Mouse (Mus musculus) ovary, postnatal 14 days (tissue): ENCODE results near the gene Prn.

ENCODE experiments used
- DNase-seq: peaks from one replicate; pipeline ENCODE4 v3.0.0; 2022; ENCODE audit warnings: low spot score

The Prn gene

DNA sequence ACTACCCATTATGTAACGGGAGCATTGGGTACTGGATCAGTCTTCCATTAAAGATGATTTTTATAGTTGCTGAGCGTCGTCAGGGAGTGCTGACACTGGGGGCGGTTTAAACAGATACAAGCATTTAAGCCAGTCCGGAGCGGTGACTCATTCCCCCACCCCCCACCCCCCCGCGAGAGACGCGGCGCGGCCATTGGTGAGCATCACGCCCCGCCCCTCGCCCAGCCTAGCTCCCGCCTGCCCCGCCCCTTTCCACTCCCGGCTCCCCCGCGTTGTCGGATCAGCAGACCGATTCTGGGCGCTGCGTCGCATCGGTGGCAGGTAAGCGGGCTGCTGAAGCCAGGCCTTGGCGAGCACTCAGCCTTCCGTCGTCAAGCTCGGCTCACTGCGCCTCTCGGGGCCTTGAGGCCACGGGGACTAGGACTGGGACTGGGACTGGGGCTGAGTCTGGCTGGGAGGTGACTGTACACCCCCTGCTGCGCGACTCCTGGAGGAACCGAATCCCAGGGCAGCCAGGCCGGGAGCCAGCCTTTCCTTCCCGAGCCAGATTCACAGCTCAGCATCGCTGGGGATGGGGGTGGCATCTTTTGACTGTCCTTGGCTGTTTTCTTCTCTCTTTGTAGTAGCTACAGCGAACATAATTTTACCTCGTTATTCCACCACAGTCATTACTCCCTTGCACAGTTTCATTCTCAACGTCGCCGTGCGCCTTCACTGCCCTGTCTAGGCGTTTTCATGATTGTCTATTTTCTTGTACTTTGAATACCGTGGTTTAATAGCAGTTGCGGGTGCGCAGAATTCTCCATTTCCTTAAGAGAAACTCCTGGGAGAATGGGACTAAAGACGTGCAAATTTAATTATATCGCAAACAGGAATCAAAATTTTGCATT lies at the start of gene Prn, which contains the start of gene Prnp:
Gene Prn (plus strand): TSS at position 275 of the 890 bp plus-strand sequence.
Gene Prnp (plus strand): TSS at position 246 of the 890 bp plus-strand sequence.
- DNase-seq = peak; percentile 83

DNA sequence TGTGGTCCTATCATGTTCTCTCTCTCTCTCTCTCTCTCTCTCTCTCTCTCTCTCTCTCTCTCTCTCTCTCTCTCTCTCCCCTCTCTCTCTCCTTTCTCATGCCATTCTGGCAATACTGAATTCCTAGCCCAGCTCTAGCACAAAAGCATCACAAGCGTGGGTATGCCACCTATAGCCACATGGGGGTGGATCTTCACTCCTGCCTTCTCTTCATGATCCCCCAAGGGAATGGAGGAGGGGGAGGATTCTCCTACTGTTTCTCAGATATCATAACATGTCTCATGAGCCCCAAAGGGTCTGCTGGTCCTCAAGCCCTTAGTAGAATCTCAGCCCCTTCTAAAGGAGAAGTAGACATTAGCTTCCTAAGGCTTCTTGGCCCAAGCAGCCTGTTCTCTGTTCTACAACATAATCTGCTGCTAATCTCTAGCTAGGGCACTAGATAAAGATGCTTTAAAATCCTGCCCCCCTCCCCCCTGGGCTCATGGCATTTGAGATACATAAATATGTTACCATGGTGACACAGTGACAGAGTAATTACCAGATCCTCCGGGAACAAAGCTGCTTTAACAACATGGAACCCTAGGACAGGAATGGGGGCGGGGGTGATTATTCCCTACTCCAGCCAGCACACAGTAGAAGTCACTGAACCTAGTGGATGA lies 47.0 kb upstream of the Prn start:
- no peak for DNase-seq

DNA sequence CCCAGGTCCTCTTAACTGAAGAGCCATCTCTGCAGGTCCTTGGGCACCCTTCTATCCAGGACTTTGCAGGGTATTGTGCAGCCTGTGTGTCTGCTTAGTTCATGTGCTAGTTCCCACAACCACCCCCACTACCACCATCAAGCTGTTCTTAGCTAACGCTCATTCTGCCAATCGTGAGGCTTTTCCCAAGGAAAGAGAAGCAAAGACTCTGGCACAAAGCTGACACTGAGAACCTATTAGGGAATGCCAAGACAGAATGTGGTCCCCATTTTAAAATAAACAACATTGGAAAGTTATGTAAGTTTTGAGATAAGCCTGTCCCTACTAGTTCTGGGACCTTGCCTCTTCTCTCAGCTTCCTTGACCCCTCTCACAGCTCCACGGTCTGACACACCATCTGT lies 46.3 kb upstream of the Prn start:
- DNase-seq = no peak

DNA sequence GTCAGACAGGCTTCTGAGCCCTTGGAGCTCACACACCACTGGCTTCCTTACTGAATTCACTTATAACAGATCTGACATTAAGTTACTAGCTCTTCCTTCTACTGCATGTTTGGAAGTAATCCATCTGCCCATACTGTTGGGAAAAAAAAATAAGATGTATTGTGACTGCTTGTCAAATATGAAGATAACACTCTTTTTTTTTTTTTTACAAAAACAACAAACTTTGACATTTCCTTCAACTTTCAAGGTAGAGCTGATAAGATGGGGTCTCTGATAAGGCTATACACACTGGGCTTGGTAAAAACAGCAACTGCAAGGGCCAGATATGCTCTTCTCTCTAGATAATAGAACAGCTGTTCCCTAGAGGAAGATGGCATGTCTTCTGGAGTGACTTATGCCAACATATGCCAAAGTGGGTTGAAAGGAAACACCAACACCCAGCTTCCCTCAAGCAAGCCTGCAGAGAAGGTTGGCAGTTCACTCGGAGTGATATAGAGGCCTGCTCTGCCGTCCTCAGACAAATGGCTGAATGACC lies 45.4 kb upstream of the Prn start:
- no peak for DNase-seq

DNA sequence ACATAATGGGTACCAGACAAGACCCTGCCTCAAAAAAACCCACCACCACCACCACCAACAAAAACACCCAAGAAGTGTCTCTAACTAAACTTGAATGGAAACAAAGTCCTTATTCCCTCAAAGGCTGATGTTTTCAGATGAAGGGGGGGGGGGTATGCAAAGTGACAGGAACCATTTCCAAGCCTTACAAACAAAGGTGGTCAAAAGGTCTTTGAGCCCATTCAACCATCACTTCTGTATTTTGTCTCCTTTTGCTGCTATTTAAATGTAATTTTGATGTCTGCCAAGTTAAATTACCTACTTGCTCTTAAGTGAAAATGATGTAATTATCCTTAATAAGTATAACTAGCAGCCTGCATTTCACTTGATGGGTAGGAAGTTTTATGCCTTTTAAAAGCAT lies 43.1 kb upstream of the Prn start:
- DNase-seq = no peak

DNA sequence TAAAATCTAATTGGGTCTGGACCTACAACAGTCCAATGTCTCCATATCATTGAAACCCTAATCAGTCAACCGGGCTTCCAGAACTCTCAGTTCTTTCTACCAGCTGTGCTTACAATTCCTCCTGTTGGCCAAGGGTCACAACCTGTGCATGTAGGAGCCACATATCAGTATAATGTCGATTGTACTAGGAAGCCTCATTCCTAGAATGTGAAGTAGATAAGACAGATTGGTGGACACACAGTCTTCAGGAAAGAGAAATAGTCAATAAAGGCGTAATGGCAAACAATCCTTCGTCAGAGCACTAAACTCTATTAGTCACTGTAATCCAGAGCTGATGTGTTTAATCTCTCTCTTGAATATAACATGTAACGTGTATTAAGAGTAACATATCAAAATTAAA lies 40.8 kb upstream of the Prn start:
- no peak for DNase-seq

DNA sequence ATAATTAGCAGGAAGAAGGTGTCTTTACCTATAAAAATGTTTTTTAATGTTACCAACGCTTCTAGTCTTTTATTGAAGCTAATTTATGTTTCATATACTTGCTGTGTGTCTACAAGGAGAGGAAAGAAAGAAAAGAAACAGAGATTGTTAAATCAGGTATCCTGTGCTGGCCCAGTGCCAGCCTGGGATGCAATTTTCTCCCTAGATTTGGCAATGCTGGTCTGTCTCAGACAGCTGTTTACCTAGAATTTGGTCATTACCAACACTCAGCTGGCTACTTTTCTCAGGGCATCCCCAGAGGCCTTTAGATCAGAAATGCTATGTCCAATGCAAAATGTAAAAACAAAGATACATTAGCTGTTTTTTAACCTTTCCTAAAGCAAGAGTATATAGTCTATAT lies 36.4 kb upstream of the Prn start:
- no peak for DNase-seq

DNA sequence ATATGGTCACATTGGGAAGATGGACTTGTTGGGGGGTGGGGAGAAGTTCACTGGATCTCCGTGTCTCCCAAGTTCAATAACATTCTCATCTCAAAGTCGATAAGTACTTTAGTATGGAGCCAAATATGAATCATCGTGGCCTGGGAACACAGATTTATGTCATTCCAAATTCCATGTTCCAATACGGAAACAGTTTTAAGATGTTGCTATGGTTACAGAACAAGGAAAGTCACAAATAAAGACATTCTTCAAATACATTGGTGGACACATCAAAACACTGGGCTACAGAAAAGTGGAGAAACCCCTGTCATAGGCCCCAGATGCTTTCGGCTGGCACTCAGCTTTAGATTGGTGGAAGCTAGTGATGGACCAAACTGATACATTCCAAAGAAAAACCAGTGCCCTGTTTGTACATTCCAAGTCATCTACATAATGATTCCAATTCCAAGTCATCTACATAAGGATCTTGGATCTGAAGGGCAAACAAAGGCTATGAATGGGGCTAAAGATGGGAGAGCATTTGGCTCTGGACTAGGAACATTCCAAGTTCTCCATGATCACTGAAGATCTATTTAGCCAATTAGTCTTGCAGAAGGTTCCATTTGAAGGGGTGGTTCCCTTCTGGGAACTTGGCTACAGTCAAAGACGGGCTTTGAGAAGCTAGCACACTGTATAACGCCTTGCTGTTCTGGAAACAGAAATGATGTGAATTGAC lies 33.0 kb upstream of the Prn start:
- no peak for DNase-seq

DNA sequence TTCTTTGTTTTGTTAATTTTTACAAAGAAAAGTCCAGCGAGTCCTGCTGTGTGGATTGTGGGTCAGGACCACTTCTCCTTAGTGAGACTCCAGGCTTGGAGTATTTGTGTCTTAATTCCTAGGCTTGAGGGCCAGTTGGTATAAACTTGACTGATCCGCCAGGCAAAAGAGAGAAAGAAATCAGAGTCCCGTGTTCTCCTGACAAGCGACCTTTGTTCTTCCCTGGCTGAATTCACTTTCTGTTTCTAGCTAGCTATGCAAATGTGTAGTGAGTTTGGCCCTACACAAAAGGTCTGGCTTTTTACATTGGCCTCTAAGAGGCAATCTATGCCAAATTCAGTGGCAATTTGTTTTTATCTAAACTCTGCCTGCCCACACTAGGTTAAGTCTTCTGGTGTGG lies 28.0 kb upstream of the Prn start:
- DNase-seq = no peak

DNA sequence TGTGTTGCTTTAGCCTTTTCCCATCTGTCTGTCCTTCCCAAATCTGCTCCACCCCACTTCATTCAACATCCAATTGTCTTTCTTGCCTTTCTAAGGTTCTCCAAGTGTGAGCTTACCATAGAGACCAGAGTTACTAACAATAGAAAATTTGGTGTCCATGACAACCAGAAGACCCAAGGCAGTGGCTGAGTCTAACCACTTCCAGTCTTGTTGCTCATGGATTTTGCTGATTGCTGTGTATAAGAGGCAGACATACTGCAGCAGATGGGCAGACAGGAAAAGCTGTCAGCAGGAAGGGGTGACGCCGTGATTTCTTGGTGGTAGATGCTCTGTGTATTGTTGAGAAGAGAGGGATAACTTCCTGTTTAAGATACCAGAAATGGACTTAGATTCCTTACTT lies 26.6 kb upstream of the Prn start:
- no peak for DNase-seq

DNA sequence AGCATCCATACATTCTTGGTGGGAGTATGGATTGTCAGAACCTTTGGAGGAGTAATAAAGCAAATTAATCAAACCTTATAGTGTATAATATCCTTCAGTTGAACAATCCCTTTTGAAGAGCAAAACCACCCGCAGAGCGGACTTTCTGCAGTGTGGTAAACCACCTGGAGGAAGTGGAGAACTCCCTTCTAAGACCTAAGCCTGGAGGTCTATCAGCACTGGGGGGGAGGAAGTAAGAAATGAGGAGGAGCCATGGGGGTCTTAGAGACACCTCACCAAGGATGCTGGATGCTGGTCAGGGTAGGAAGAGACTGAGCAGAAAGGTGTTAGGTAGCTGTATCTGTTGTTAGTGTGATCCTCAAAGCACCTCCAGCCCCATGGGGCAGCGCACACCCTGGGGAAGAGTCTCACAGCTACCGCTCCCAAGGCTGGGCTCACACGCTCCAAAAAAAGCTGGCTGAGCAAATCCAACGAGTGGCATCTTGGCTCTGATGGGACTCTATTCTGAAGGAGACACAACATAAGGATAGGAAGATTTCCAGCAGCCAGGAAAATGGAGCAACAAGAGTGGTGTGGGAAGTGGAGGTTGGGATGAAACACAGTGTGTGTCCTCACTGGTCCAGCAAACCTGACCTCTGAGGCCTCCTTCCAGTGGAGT lies 23.1 kb upstream of the Prn start:
- DNase-seq = no peak

DNA sequence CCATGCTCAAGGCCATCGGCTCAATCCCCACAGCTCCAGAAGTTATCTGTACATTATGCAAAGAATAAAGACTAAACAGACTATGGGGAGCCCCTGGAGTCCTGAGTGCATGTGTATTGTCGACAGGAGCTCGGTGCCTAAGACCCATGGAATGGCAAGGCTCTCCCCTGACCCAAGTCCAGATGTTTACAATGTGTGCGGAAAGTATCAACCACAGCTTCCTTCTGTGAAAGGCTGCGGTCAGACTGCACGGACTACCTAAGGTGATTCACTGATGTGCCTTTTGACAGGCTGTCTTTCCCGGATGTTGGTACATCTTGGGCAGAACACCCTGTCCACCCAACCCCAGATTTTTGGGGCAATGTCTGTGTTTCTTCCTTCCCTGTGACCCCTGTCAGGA lies 21.5 kb upstream of the Prn start:
- DNase-seq = no peak

DNA sequence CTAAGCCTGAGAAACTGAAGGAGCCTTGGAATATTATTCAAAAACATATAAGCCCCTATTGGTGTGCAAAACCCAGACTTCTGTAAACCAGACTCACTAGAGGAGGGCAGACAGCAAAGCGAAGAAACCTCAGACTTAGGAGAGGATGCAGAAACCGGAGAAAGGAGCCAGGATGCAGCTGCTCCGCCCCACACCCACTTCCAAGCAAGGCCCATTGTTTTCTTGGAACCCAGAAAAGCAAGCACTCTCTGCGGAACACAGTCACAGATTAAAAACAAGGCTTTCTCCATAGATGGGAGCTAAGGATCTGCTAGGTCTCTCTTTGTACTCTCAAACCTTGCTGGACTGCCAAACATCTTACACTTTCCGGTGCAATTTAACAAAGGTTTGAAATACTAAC lies 17.2 kb upstream of the Prn start:
- DNase-seq = no peak

DNA sequence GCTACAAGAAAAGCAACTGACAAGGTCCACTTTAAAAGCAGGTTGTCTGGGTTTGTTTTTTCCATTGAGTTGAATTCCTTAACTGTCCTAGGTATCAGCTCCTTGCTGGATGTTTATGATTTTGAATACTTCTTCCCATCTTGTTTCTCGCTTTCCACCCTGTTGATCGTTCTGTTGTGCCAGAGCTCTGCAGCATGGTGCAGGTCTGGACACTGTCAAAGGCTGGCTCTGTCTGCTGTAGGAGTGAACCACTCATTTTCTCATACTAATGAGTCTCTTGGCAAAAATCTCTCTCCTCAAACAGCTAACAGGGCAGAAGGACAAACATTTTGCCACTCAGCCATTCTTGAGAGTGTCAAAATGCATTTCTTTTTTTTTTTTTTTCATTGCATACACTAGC lies 14.7 kb upstream of the Prn start:
- DNase-seq = no peak

DNA sequence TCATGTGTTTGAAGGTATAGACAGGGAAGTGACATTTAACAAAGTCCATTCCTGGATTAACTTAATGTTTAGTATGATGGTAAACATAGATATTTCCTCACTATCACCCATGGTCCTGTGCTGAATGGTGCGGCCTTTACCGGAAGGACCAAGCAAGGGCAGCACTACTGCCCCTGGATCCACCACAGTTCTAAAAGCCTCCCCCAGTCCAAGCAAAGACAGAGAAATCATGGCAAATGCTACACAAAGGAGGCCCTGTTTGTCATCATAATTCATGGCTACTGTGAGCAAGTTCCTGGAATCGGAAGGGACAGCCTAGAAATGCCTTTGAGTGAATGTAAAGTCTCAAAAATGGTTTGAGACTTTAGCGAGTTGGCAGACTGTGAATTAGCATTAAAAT lies 13.7 kb upstream of the Prn start:
- no peak for DNase-seq

DNA sequence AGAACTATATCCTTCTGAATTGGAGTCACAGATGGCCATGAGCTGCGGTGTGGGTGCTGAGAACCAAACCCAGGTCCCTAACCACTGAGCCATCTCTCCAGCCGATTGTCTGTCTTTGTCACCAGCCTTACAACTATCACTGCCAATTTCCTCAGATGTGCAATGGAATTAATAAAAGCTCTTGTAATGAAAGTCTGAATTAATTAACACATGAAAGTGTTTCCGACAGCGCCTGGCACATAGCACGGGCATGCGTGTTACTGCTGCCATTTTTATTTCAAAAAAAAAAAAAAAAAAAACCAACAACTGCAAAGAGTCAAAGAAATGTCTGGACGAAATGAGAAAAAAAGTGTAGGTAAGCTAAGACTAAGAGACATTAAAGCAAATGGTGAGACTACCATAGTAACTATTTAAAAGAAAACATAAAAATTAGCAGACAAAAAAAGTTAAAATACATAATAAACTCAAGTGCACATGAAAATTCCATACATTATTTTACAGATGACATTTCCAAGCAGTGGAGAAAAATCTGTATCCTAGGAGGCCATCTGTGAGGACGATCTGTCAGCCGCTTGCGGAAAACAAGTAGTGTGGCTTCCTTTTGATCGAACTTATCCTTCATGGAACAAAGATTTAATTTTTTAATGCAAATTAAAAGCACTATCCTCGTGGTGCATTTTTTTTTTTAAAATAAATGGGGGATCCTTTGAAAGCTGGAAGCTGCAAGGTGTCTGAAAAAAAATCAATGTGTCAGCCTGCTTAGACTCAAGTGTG lies 12.2 kb upstream of the Prn start:
- no peak for DNase-seq

DNA sequence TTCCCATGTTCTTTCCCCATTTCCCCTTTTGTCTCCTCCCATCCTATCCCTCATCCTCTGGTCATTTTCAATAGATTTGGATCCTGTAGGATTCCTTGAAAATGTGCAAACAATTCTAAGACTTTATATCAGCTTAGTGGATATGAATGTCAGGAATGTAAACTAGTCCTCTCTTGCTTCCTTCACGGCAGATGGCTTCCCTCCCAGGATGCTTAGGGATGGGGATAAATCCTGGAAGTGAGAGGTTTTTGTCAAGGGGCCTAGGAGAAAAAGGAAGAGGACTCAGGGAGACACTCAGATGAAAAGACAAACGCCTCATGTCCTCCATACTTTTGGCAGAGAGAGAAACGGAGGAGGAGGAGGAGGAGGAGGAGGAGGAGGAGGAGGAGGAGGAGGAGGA lies 7.3 kb upstream of the Prn start:
- DNase-seq = no peak

DNA sequence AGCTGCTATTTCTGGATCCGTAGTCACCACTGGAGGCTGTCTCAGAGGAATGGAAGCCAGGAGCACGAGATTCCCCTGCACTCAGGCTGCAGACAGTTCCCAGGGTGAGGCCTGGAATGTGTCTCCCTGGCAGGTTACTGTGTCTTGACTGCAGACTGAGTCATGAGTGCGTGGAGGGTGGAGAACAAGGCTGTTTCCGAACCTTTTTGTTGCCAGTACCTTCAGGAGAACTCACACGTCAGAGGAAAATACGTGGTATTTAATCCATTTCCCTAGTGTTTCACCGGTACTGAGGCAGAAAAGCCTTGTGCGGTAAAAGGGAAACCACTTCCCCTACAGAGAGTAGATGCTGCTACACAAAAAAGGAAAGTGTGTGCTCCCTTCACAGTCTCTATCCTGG lies 6.9 kb upstream of the Prn start:
- no peak for DNase-seq

DNA sequence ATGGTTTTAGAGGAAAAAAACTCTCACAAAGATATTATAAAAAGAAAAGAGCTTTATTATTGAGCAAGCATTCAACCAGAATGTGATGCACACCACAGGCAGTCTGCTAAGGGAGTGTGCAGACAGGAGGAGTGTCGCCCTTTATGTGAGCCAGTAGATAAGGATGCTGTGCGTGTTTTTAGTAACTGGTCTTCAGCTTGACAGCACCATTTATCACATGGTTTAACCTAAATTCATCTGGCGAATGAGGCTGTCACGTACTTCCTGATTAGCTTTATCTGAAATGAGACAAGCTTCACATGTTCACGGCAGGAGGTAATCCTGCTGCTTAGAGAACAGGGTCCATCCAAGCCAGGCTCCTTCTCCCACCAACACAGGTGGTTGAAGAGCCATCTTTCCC lies 4.7 kb upstream of the Prn start:
- DNase-seq = no peak

DNA sequence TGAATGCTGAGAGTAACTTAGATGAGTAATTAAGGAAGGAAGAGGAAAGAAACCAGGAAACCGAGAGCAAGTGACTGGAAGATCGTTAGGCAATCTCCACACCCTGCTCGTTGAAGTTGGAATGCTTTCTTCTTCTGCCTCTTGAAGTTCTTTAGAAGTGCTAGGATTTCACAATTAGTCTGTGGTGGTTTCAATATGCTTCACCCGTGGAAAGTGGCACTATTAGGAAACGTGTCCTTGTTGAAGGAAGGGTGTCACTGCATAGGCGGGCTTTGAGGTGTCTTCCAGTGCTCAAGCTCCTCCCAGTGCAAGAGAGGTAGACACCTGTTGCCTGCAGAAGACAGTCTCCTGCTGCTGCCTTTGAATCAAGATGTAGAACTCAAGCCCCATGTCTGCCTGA lies 4.0 kb upstream of the Prn start:
- no peak for DNase-seq

DNA sequence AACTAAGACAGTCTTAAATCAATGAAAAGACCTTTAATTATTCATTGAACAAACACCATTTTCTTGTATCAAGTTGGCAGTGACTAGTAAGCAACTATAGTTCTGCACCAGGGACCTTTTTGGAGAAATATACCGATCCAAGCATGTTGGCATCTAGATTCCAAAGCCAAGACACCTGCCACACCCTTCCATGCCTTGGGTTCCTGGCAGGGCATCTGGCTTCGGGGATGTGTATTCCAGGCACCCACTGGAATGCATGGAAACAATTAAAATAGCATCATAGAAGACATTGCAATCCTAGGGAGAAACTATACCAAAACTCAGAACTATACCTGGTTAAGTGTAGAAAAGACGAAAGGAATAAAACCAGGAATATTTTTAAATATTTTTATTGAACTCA lies 3.5 kb upstream of the Prn start:
- DNase-seq = no peak
